Mouse (Mus musculus) heart, postnatal 10 days (tissue): ENCODE measurements at regions not wholly inside any gene's neighbourhood (a gene's known extent, or its start where the extent isn't known, plus 50 kb on each side); places are given as distances from the start of the nearest gene placed in this dataset.
"Not testable (repeated sequence)": the region's sequence is repeated elsewhere in the genome, so short reads cannot be mapped to it uniquely, and the experiment has no call there.

ENCODE experiments used
- DNase-seq, 2 experiments: peaks; one replicate each; pipeline ENCODE4 v3.0.0; 2021
- intact Hi-C: fragments of 180-260 bp; cut with DNase I; formaldehyde crosslinking; loops from one replicate; pipeline ENCODE4 v1.15.1; 2025

- intact Hi-C loops: no loop called here
- peak; percentile 9 to 29 for DNase-seq
These were observed 297.5 kb downstream of the Eipr1 start for GRCm38 (mm10) chr12:29049105-29049511.

GRCm38 (mm10) chr12:29049801-29050200, 298.2 kb downstream of the Eipr1 start:
- intact Hi-C loops: no loop called here

GRCm38 (mm10) chr12:29050516-29051251, 299.1 kb downstream of the Eipr1 start:
- no peak for DNase-seq
- intact Hi-C loops: no loop called here

More at GRCm38 (mm10) chr12:29049801-29050200, 298.2 kb downstream of the Eipr1 start:
- no peak for DNase-seq

GRCm38 (mm10) chr12:29054367-29054766, 302.8 kb downstream of the Eipr1 start:
- peak; percentile 22 to 26 for DNase-seq
- intact Hi-C loops: no loop called here

- no peak for DNase-seq
- intact Hi-C loops: no loop called here
These were observed 310.5 kb downstream of the Eipr1 start for GRCm38 (mm10) chr12:29062025-29062637.

GRCm38 (mm10) chr12:29062801-29063200, 311.2 kb downstream of the Eipr1 start:
- no peak for DNase-seq
- intact Hi-C loops: no loop called here

- intact Hi-C loops: loop anchor here (2.0 kb wide), 1 partner anchor 99 kb away; no protein-coding TSS in a partner anchor
- peak; percentile 9 to 23 for DNase-seq
These were observed 316.6 kb downstream of the Eipr1 start for GRCm38 (mm10) chr12:29068180-29068579.

GRCm38 (mm10) chr12:29075096-29075852, 323.7 kb downstream of the Eipr1 start:
- intact Hi-C loops: no loop called here
- DNase-seq: no peak

- intact Hi-C loops: no loop called here
- DNase-seq: no peak
These were observed 325.0 kb downstream of the Eipr1 start for GRCm38 (mm10) chr12:29076606-29077005.

- DNase-seq: no peak
- intact Hi-C loops: no loop called here
These were observed 327.4 kb downstream of the Eipr1 start for GRCm38 (mm10) chr12:29079011-29079410.

GRCm38 (mm10) chr12:29083426-29084221, 332.0 kb downstream of the Eipr1 start:
- no peak for DNase-seq
- intact Hi-C loops: no loop called here

GRCm38 (mm10) chr12:29087245-29087644, 335.6 kb downstream of the Eipr1 start:
- DNase-seq, intact Hi-C loops: not testable (repeated sequence)

- DNase-seq: no peak
- intact Hi-C loops: no loop called here
These were observed 338.0 kb downstream of the Eipr1 start for GRCm38 (mm10) chr12:29089634-29090033.

- intact Hi-C loops: no loop called here
- DNase-seq: no peak
These were observed 338.8 kb downstream of the Eipr1 start for GRCm38 (mm10) chr12:29090451-29090850.

- intact Hi-C loops: no loop called here
- no peak for DNase-seq
These were observed 343.9 kb downstream of the Eipr1 start for GRCm38 (mm10) chr12:29095406-29096032.

GRCm38 (mm10) chr12:29096033-29096913, 344.7 kb downstream of the Eipr1 start:
- DNase-seq: no peak
- intact Hi-C loops: no loop called here

- intact Hi-C loops: no loop called here
- no peak for DNase-seq
These were observed 348.5 kb downstream of the Eipr1 start for GRCm38 (mm10) chr12:29100042-29100570.

- intact Hi-C loops: no loop called here
- DNase-seq: no peak
These were observed 355.5 kb downstream of the Eipr1 start for GRCm38 (mm10) chr12:29106893-29107719.
